22 mouse cellular contexts compared by ENCODE assay signal in genomic region chr2:131385176-131385575, GRCm38 (mm10). TPM values are rescaled to one million over a fixed set of nuclear protein-coding genes. Genes with fewer than 3 reads are reported as not detected.
DNase-seq lines count a peak whose midpoint lies in the region; ATAC-seq lines count a peak whose summit lies in the region.
"Had no signal": no experiment of that assay in that cellular context is flagged by ENCODE, and none has a peak within 500 bp of the region (broad histone marks: within the 10 kb centered on the region; RNA-seq: fewer than 3 reads in every experiment).

No protein-coding gene starts in this region.

- H3K36me3 ChIP-seq in midbrain, embryonic 15.5 days (replicated peaks), result no peaks in the 10 kb centered on the region
- H3K36me3 ChIP-seq: embryonic facial prominence, embryonic 12.5 days; forebrain, embryonic 15.5 days; G1E; heart, embryonic 10.5 days; hindbrain, embryonic 12.5 days had no signal

- no peak overlapping the region for H3K9ac ChIP-seq in midbrain, embryonic 15.5 days
- H3K9ac ChIP-seq: embryonic facial prominence, embryonic 12.5 days; forebrain, embryonic 15.5 days; hindbrain, embryonic 12.5 days had no signal

- H3K9me3 ChIP-seq in midbrain, embryonic 15.5 days, result no peaks in the 10 kb centered on the region
- H3K9me3 ChIP-seq: embryonic facial prominence, embryonic 12.5 days; forebrain, embryonic 15.5 days; G1E; heart, embryonic 10.5 days; hindbrain, embryonic 12.5 days had no signal

- DNase-seq in heart, adult 11 months, result peak; percentile 4
- DNase-seq in heart, adult 9 months (ENCODE audit: low spot score in 2 of 2), result no peak
- DNase-seq in layer of hippocampus, adult 9-11 months, result peak; percentile 49
- DNase-seq in layer of hippocampus, adult 8-10 months (ENCODE audit: low spot score in 2 of 2), result no peak
- peak; percentile 40 to 41 for DNase-seq in right cerebral cortex, adult 2 months (ENCODE audit: low spot score in 2 of 2)
- DNase-seq in right cerebral cortex, postnatal 14 days, result no peak
- DNase-seq: adrenal gland, adult 8-10 months; adrenal gland, postnatal 36 days; cerebellum, adult 11 months; cerebellum, adult 8-10 months; cerebellum, postnatal 14 days; gastrocnemius, postnatal 25 days; heart, postnatal 10 days; heart, postnatal 4 days had no signal

- no peaks in the 10 kb centered on the region for H3K4me1 ChIP-seq in midbrain, embryonic 15.5 days
- H3K4me1 ChIP-seq: embryonic facial prominence, embryonic 12.5 days; forebrain, embryonic 15.5 days; heart, embryonic 10.5 days; hindbrain, embryonic 12.5 days had no signal

- H3K27me3 ChIP-seq in midbrain, embryonic 15.5 days (replicated peaks), result no peaks in the 10 kb centered on the region
- H3K27me3 ChIP-seq: embryonic facial prominence, embryonic 12.5 days; forebrain, embryonic 15.5 days had no signal

- ATAC-seq in midbrain, embryonic 15.5 days (replicated peaks), result no peak
- ATAC-seq: forebrain, embryonic 15.5 days; hindbrain, embryonic 16.5 days; inflammation-experienced regulatory T-cells, adult 6 months had no signal

- H3K27ac ChIP-seq in midbrain, embryonic 15.5 days, result no peak overlapping the region
- H3K27ac ChIP-seq: embryonic facial prominence, embryonic 12.5 days; forebrain, embryonic 15.5 days; heart, embryonic 10.5 days; hindbrain, embryonic 12.5 days had no signal

- H3K4me2 ChIP-seq in midbrain, embryonic 15.5 days, result no peak overlapping the region
- H3K4me2 ChIP-seq: embryonic facial prominence, embryonic 12.5 days; forebrain, embryonic 15.5 days; hindbrain, embryonic 12.5 days had no signal

- no peak overlapping the region for H3K4me3 ChIP-seq in midbrain, embryonic 15.5 days
- H3K4me3 ChIP-seq: embryonic facial prominence, embryonic 12.5 days; forebrain, embryonic 15.5 days; heart, embryonic 10.5 days; hindbrain, embryonic 12.5 days had no signal

- 76% methylated on average over 4 of the region's 4 CpGs for WGBS in midbrain, embryonic 15.5 days

RNA-seq across cellular contexts. Expression of gene Rnf24, which starts 32.5 kb away (rescaled TPM):
- 10 to 100 TPM; 26.5 to 30.2 (median 28.2) TPM for total RNA-seq in layer of hippocampus, adult 8-10 months (2022)
- polyA plus RNA-seq in midbrain, embryonic 15.5 days (2015; fragmentation: Nextera tagmentation; extraction: Ambion mirVana), result 20.2 and 22.3 TPM in 2 replicates

Comparison
In these comparisons a context has a peak if more than half of its experiments do, and no peak if none do; other contexts are left out.
1. DNase-seq: peak in heart, adult 11 months (single experiment), layer of hippocampus, adult 9-11 months (single experiment) and right cerebral cortex, adult 2 months (2 of 2); none in heart, adult 9 months (0 of 2), layer of hippocampus, adult 8-10 months (0 of 2) and right cerebral cortex, postnatal 14 days (single experiment).